Mouse (Mus musculus): ENCODE measurements at regions not wholly inside any gene's neighbourhood (a gene's known extent, or its start where the extent isn't known, plus 50 kb on each side); places are given as distances from the start of the nearest gene placed in this dataset.

- no peak for TF ChIP-seq POLR2A (IDR thresholded peaks at IDR 0.05; ENCODE audit: low read depth, low read length)
- TF ChIP-seq CTCF (IDR thresholded peaks at IDR 0.05; ENCODE audit: borderline replicate concordance, insufficient read depth, low read length) = no peak
Measured at GRCm38 (mm10) chr2:48416207-48416750, 397.6 kb upstream of the Acvr2a start.

Measured in embryonic fibroblast, embryonic 13.5 days (primary cell).